ENCODE assay signal across 8 mouse cellular contexts in the genomic region with DNA sequence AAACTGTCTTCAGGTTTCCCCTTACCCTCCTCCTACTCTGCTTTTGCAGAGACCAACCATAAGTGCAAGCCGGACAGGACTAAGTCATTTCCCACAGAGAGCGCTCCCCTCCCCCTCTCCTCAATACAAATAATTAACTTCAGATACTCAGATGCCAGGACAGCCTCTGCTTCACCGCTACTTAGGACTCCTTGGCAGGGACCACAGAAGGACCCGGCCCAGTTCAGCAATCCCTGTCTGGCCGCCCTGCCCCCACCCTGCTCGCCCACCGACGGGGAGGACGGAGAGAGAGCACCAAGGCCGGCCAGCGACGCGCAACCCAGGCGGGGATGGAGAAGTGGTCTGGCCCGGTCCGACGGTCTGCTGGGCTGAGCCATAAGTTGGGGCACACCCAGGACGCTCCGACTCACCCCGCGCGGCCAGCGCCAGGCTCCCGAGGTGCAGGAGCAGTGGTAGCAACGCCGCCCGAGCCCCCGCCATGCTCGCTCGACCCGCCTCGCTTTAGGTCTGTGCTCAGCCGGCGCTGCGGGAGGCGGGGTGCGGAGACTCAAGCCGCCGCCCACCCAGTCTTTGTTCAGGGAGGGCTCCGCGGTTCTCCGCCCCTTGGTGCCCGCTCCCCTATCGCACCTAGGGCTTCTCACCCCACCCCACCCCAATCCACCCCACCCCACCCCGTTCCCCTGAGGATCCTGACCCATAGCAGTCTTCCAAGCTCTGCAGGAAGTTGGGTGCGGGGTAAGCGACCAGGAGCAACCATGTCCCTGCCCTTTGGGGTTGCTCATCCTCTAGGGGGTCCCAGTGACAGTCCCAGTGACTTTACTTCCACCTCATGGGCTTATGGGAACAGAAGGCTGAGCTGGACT. TPM values are rescaled to one million over a fixed set of nuclear protein-coding genes. Genes with fewer than 3 reads are reported as not detected.
DNase-seq lines count a peak whose midpoint lies in the region; ATAC-seq lines count a peak whose summit lies in the region.

Kcp (minus strand) TSS at position 506 of the 863 bp plus-strand sequence.

- H3K4me3 ChIP-seq in hindbrain, embryonic 12.5 days, result peak within 1 kb of the TSS; percentile 49

- peak; percentile 69 for ATAC-seq in hindbrain, embryonic 12.5 days (ENCODE audit: low FRiP score)

- whole genome bisulfite sequencing in hindbrain, embryonic 12.5 days, result under 1% methylated on average over 44 of the region's 47 CpGs

- intact Hi-C loops in left cerebral cortex, postnatal 4 days (cut with DNase I), result no loop called here
- intact Hi-C loops in left cerebral cortex, postnatal 36 days (cut with DNase I), result no loop called here

- H3K9me3 ChIP-seq in hindbrain, embryonic 12.5 days (replicated peaks), result no peaks in the 10 kb centered on the region

- peaks cover 9% of the 10 kb centered on the region for H3K4me1 ChIP-seq in hindbrain, embryonic 12.5 days

- H3K36me3 ChIP-seq in hindbrain, embryonic 12.5 days, result no peaks in the 10 kb centered on the region

- DNase-seq in left cerebral cortex, postnatal 4 days, result no peak
- DNase-seq in left cerebral cortex, postnatal 36 days (ENCODE audit: low spot score in 2 of 2), result no peak
- DNase-seq in embryo, embryonic 11 days, result peak; percentile 75
- peak; percentile 24 for DNase-seq in liver
- DNase-seq in retina, embryonic 14.5 days (ENCODE audit: low spot score), result peak; percentile 55
- no peak for DNase-seq in layer of hippocampus, postnatal 14 days (ENCODE audit: low spot score in 2 of 2)
- no peak for DNase-seq in thymus, postnatal 36 days

- peaks cover 58% of the 10 kb centered on the region for H3K27me3 ChIP-seq in hindbrain, embryonic 12.5 days

- peak within 1 kb of the TSS; percentile 62 for H3K9ac ChIP-seq in hindbrain, embryonic 12.5 days

- H3K4me2 ChIP-seq in hindbrain, embryonic 12.5 days (replicated peaks), result peak within 1 kb of the TSS; percentile 65

- H3K27ac ChIP-seq in hindbrain, embryonic 12.5 days, result no peak within 1 kb of the TSS

RNA-seq across cellular contexts. Expression of gene Kcp, which starts in this region (rescaled TPM):
- total RNA-seq in left cerebral cortex, postnatal 4 days (2021), result 10 to 100 TPM; 20.6 to 23.8 TPM
- total RNA-seq in left cerebral cortex, postnatal 36 days (2021), result 1 to 10 TPM in 1 of 2 experiments, under 1 TPM in 1; 0.54 to 1.9 TPM
- 22.0 and 24.7 TPM in 2 replicates for polyA plus RNA-seq in hindbrain, embryonic 12.5 days (2016; fragmentation: Nextera tagmentation; extraction: Ambion mirVana)
- 1 to 10 TPM; 6.8 to 7.5 TPM for total RNA-seq in layer of hippocampus, postnatal 14 days (2021)

Comparison
In these comparisons a context has a peak if more than half of its experiments do, and no peak if none do; other contexts are left out.
1. DNase-seq: peak in embryo, embryonic 11 days (single experiment), liver (single experiment) and retina, embryonic 14.5 days (single experiment); none in left cerebral cortex, postnatal 4 days (single experiment), left cerebral cortex, postnatal 36 days (0 of 2), layer of hippocampus, postnatal 14 days (0 of 2) and thymus, postnatal 36 days (0 of 2).